Mouse (Mus musculus): ENCODE results near the gene Tmem38b. TPM values are rescaled to one million over a fixed set of nuclear protein-coding genes. Genes with fewer than 3 reads are reported as not detected.

Gene Tmem38b
- 21.3 TPM for polyA plus RNA-seq (2017; shearing (Covaris generic))

DNA sequence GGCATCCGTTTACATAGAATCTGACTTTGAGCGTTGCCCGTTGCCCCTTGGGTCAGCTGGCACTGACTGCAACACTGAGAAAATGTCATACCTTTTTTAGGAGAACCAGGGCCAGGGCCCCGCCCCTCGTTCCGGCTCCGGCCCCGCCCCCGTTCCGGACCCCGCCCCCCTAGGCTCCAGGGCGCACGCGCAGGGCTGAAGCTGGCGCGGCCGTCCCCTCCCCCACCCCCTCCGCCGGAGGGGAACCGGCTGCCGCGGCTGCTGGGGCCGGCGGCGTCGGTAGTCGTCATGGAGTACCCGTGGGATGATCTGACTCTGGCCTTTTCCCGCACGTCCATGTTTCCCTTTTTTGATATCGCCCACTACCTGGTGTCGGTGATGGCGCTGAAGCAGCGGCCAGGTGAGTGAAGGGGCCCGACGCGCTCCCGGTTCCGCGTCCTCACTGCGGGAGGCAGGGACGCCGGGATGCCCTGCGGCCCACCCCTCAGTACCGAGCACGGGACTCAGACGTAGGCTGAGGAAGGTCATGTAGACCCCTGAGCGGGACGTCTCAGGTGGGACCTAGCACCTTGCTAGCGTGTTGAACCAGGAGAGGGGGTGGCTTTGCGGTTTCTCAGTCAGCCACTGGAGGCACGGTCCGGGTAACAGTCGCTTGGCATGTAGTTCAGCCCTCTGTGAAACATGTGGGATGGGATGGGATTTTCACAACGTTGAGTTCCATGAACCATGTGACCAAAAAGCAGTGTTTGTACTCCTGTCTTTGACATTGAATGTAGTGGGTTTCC is at the start of gene Tmem38b:
Gene Tmem38b (plus strand): TSS at position 225 of the 785 bp plus-strand sequence.

Other genes with a start within 250 kb of the Tmem38b start
- 8.6 TPM for gene Fsd1l, start 194.6 kb upstream of the Tmem38b start, polyA plus RNA-seq (2017; shearing (Covaris generic))
- 7.5 TPM for gene Fktn, start 112.0 kb upstream of the Tmem38b start, polyA plus RNA-seq (2017; shearing (Covaris generic))
- not detected for gene Tal2, start 46.3 kb upstream of the Tmem38b start, polyA plus RNA-seq (2017; shearing (Covaris generic))

Measured in CD4-positive, CD25-positive, alpha-beta regulatory T cell, adult 9 weeks (primary cell).